Mouse (Mus musculus): Measurements from ENCODE around the gene Rab3il1.

GRCm38 (mm10) chr19:10019214-10019760, 17.8 kb downstream of the Rab3il1 start:
- no peak for TF ChIP-seq MAFK (IDR thresholded peaks at IDR 0.05; ENCODE audit: insufficient read depth, low read depth, low read length)
- TF ChIP-seq ZC3H11A (IDR thresholded peaks at IDR 0.05; ENCODE audit: borderline replicate concordance, low read depth, low read length): no peak
- no peak for TF ChIP-seq CHD2 (IDR thresholded peaks at IDR 0.05; ENCODE audit: low read depth, low read length)
